Mouse (Mus musculus) myocyte (in vitro differentiated cells): ENCODE measurements around the gene Ablim1. TPM values are rescaled to one million over a fixed set of nuclear protein-coding genes. Genes with fewer than 3 reads are reported as not detected.

Experiments used
- H3K27me3 ChIP-seq: one replicate; pipeline ENCODE4 v1.6.1; 2011; ENCODE audit not compliant: control insufficient read depth, insufficient read depth, insufficient read length
- H3K36me3 ChIP-seq: one replicate; pipeline ENCODE4 v1.6.1; 2011; ENCODE audit not compliant: control insufficient read depth, insufficient read depth
- H3K4me2 ChIP-seq: one replicate; pipeline ENCODE4 v1.6.1; 2011; ENCODE audit warnings: low read depth, control low read depth
- H3K4me3 ChIP-seq: one replicate; pipeline ENCODE4 v1.5.1; 2011; ENCODE audit warnings: mild to moderate bottlenecking, control low read depth, moderate library complexity
- H3K79me2 ChIP-seq: one replicate; pipeline ENCODE4 v1.6.1; 2011; ENCODE audit not compliant: control insufficient read depth, insufficient read depth
- H3ac ChIP-seq: one replicate; pipeline ENCODE4 v1.6.1; 2011; ENCODE audit not compliant: control insufficient read depth, insufficient read length
- CEBPB ChIP-seq: IDR thresholded peaks from 2 replicates; pipeline ENCODE4 v1.6.1; 2011; ENCODE audit warnings: mild to moderate bottlenecking, moderate library complexity; ENCODE audit not compliant: poor library complexity, insufficient read depth, severe bottlenecking
- E2F4 ChIP-seq: IDR thresholded peaks from one replicate; pipeline ENCODE4 v1.6.1; 2011; ENCODE audit warnings: mild to moderate bottlenecking, control low read depth, moderate library complexity; ENCODE audit not compliant: insufficient read depth
- MAX ChIP-seq: IDR thresholded peaks from one replicate; pipeline ENCODE4 v1.6.1; 2011; ENCODE audit warnings: low read depth, mild to moderate bottlenecking, control low read depth
- MYOD1 ChIP-seq, 3 experiments: IDR thresholded peaks; one replicate each; pipeline ENCODE4 v1.6.1; 2011; ENCODE audit warnings: control low read depth in 2 of 3, low read depth in 2 of 3, mild to moderate bottlenecking in 2 of 3, moderate library complexity in 1 of 3; ENCODE audit not compliant: insufficient read length in 2 of 3, control insufficient read depth in 1 of 3
- MYOG ChIP-seq, 3 experiments: IDR thresholded peaks; one replicate each; pipeline ENCODE4 v1.6.1; 2011; ENCODE audit warnings: control low read depth in 2 of 3, low read depth in 2 of 3, mild to moderate bottlenecking in 2 of 3; ENCODE audit not compliant: insufficient read length in 2 of 3, control insufficient read depth in 1 of 3, insufficient read depth in 1 of 3
- POLR2A ChIP-seq: IDR thresholded peaks from one replicate; pipeline ENCODE4 v1.6.1; 2011; ENCODE audit warnings: low read depth, mild to moderate bottlenecking, control low read depth, moderate library complexity; ENCODE audit not compliant: insufficient read length
- POLR2AphosphoS2 ChIP-seq: IDR thresholded peaks from one replicate; pipeline ENCODE4 v1.6.1; 2011; ENCODE audit warnings: low read depth, control low read depth; ENCODE audit not compliant: insufficient read length
- REST ChIP-seq: IDR thresholded peaks from one replicate; pipeline ENCODE4 v1.6.1; 2011; ENCODE audit warnings: mild to moderate bottlenecking, control low read depth, moderate library complexity; ENCODE audit not compliant: insufficient read depth, insufficient read length
- SRF ChIP-seq: IDR thresholded peaks from one replicate; pipeline ENCODE4 v1.6.1; 2011; ENCODE audit warnings: low read depth; ENCODE audit not compliant: control insufficient read depth, insufficient read length
- TCF12 ChIP-seq: IDR thresholded peaks from one replicate; pipeline ENCODE4 v1.6.1; 2011; ENCODE audit warnings: mild to moderate bottlenecking, control low read depth; ENCODE audit not compliant: poor library complexity, insufficient read depth, severe bottlenecking
- TCF3 ChIP-seq: IDR thresholded peaks from one replicate; pipeline ENCODE4 v1.6.1; 2011; ENCODE audit warnings: low read depth, control low read depth; ENCODE audit not compliant: insufficient read length
- USF1 ChIP-seq: IDR thresholded peaks from one replicate; pipeline ENCODE4 v1.6.1; 2011; ENCODE audit warnings: low read depth, mild to moderate bottlenecking, control low read depth, moderate library complexity
- polyA plus RNA-seq: library from polyadenylated mRNA; unstranded; fragments of >200 nt; fragmentation: generic; extraction: Trizol; gene quantifications from one replicate; pipeline ENCODE4 v1.2.1, GENCODE M21; 2012; ENCODE audit warnings: missing spikeins

Gene Ablim1
- polyA plus RNA-seq, 1 experiment = 29.9 TPM

DNA sequence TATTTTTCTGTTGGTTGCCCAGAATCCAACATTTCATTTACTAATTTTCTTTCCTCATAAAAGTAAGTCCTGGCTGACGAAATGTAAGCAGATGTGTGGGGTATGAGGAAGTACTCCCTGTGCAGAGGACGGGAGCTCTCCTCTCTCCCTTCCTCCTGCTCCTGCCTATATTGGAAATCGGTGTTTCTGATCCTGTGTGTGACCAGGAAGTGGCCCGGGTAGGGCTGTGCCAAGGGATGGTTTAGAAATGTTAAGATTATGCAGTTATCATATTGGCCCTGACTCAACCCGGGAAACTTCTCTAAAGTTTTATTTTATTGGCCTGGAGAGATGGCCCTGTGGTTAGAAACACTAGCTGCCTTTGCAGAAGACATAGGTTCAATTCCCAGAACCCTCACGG lies 40.0 kb upstream of the Ablim1 start:
- H3ac ChIP-seq = no peak overlapping the region
- H3K36me3 ChIP-seq = no peaks in the 10 kb centered on the region
- H3K79me2 ChIP-seq = peaks cover 15% of the 10 kb centered on the region
- no peaks in the 10 kb centered on the region for H3K27me3 ChIP-seq
- TF ChIP-seq TCF12 (no peak), USF1 (no peak), REST (no peak), POLR2A (no peak), MAX (no peak), CEBPB (no peak), POLR2AphosphoS2 (no peak), SRF (no peak), MYOG (IDR thresholded peaks at IDR 0.05; ENCODE audit: control insufficient read depth in 1 of 3, insufficient read depth in 1 of 3, insufficient read length in 2 of 3, low read depth in 2 of 3) (no peak), TCF3 (no peak), MYOD1 (IDR thresholded peaks at IDR 0.05; ENCODE audit: control insufficient read depth in 1 of 3, insufficient read length in 2 of 3, low read depth in 2 of 3) (no peak), E2F4 (no peak)
- no peak overlapping the region for H3K4me3 ChIP-seq
- H3K4me2 ChIP-seq = no peak overlapping the region

DNA sequence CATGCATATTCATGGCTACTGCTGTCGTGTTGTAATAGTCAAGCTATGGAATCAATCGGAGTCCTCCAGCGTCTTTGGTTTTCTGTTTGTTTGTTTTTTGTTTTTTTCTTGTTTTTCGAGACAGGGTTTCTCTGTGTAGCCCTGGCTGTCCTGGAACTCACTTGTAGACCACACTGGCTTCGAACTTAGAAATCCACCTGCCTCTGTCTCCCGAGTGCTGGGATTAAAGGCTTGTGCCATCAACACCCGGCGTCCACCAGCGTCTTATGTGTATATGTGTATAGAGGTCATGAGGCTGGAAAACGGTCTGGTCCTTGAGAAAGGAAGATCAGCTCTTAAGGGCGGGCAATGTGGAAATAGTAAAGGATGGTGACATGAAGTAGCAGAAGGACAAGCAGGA lies 39.3 kb upstream of the Ablim1 start:
- H3K4me2 ChIP-seq = no peak overlapping the region

DNA sequence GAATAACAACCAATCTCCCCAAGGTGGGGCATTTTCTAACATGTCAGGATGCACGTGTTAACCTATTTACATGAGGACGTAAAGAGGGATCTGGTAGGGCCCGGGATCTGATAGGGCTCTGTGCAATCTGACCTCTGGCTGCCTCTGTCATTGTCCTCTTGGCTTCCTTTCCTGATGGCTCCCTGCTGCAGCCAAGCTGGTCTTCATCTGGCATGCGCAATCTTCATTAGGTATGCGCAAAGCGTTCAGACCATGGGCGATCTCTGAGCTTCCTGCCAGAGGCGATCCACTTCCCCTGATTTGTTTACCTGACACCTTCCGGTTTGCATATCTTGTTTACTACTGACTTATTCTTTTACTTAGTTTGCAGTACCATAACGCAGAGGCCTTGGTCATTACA lies 38.5 kb upstream of the Ablim1 start:
- H3K36me3 ChIP-seq = no peaks in the 10 kb centered on the region
- no peak overlapping the region for H3K4me3 ChIP-seq
- no peak overlapping the region for H3K4me2 ChIP-seq
- H3K79me2 ChIP-seq = peaks cover under 1% of the 10 kb centered on the region
- no peak overlapping the region for H3ac ChIP-seq
- TF ChIP-seq POLR2A (no peak), CEBPB (no peak), REST (no peak), USF1 (no peak), TCF12 (no peak), MAX (no peak), SRF (no peak), TCF3 (no peak), POLR2AphosphoS2 (no peak), MYOG (IDR thresholded peaks at IDR 0.05; ENCODE audit: control insufficient read depth in 1 of 3, insufficient read depth in 1 of 3, insufficient read length in 2 of 3, low read depth in 2 of 3) (no peak), MYOD1 (IDR thresholded peaks at IDR 0.05; ENCODE audit: control insufficient read depth in 1 of 3, insufficient read length in 2 of 3, low read depth in 2 of 3) (no peak), E2F4 (no peak)
- H3K27me3 ChIP-seq = no peaks in the 10 kb centered on the region

More for the DNA sequence above, 39.3 kb upstream of the Ablim1 start:
- Histone ChIP-seq H3K36me3 (no peaks in the 10 kb centered on the region), H3ac (no peak overlapping the region), H3K27me3 (no peaks in the 10 kb centered on the region), H3K79me2 (peaks cover 8% of the 10 kb centered on the region), H3K4me3 (no peak overlapping the region)
- TF ChIP-seq USF1 = no peak
- TF ChIP-seq TCF12 = no peak
- TF ChIP-seq MYOG (IDR thresholded peaks at IDR 0.05; ENCODE audit: control insufficient read depth in 1 of 3, insufficient read depth in 1 of 3, insufficient read length in 2 of 3, low read depth in 2 of 3) = no peak
- TF ChIP-seq CEBPB = no peak
- no peak for TF ChIP-seq SRF
- no peak for TF ChIP-seq POLR2AphosphoS2
- no peak for TF ChIP-seq TCF3
- TF ChIP-seq REST = no peak
- no peak for TF ChIP-seq MAX
- TF ChIP-seq MYOD1 (IDR thresholded peaks at IDR 0.05; ENCODE audit: control insufficient read depth in 1 of 3, insufficient read length in 2 of 3, low read depth in 2 of 3) = no peak
- no peak for TF ChIP-seq POLR2A
- no peak for TF ChIP-seq E2F4

DNA sequence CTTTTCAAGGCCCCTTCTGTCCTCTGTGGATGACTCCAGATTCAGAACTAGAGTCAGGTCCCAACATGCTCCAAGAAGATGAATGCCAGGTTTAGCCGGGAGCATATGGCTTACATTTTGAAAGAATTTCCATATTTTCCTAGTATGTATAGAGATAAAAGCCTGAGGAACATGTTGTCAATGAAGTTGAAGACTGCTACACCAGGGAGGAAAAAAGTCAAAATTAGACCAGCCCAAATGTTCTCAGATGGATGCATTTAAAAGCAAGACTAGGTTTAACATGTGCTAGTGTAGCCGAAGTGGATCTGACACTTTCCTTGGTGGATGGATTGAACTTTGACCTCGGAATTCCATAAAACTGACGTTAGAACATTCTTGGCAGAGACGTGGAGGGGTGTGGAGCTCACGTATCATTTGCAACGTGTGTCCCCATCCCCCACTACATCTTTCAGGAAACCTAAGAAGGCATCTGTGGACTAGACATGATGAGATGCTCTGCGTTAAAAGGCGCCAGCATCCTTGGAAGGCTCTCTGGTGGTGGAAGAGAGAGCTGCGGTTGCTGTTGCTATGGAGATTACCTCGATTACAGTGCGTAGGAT lies 37.7 kb upstream of the Ablim1 start:
- Histone ChIP-seq H3K27me3 (no peaks in the 10 kb centered on the region), H3K79me2 (no peaks in the 10 kb centered on the region)
- TF ChIP-seq CEBPB (no peak), E2F4 (no peak), REST (no peak), POLR2A (no peak), SRF (no peak), POLR2AphosphoS2 (no peak), MYOD1 (IDR thresholded peaks at IDR 0.05; ENCODE audit: control insufficient read depth in 1 of 3, insufficient read length in 2 of 3, low read depth in 2 of 3) (no peak), MAX (no peak), MYOG (IDR thresholded peaks at IDR 0.05; ENCODE audit: control insufficient read depth in 1 of 3, insufficient read depth in 1 of 3, insufficient read length in 2 of 3, low read depth in 2 of 3) (no peak), TCF3 (no peak), USF1 (no peak), TCF12 (no peak)

More for the DNA sequence above, 37.7 kb upstream of the Ablim1 start:
- Histone ChIP-seq H3K4me3 (no peak overlapping the region), H3ac (no peak overlapping the region), H3K36me3 (no peaks in the 10 kb centered on the region), H3K4me2 (no peak overlapping the region)
